Mouse (Mus musculus) naive thymus-derived CD4-positive, alpha-beta T cell, adult 5 months (primary cell): Measurements from ENCODE around the gene Olfr99. TPM values are rescaled to one million over a fixed set of nuclear protein-coding genes. Genes with fewer than 3 reads are reported as not detected.

Source experiments
- polyA plus RNA-seq: library from polyadenylated mRNA; unstranded; fragments of 100-300 nt; shearing (Covaris generic); gene quantifications from one replicate; pipeline ENCODE4 v1.2.1, GENCODE M21; 2017

Gene Olfr99
- polyA plus RNA-seq: 1.3 TPM

GRCm38 (mm10) chr17:37283360-37283759 is at the start of gene Olfr99:
Gene Olfr99, minus strand, starts transcription at chr17:37283460.

DNA sequence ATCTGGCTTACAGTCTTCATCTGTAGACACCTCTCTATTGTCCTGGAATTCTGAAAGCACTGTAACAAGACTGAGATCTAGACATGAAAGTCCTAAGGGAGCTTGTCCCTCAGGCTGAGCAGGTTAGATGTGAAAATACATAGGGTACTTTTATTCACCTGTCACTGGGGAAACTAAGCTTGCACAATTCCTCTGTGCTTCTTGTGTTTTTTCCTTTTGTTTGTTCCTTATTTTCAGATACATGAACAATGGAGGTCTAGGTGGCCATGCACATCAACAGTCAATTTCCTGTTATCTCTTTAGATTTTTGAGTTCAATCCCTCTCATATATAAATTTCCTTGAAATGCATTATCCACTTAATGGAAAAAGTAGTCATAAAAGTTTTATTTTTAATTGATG is 33.7 kb upstream of the Olfr99 start, which contains the start of gene Olfr102:
Olfr102 (minus strand) TSS at position 101 of the 400 bp plus-strand sequence.

GRCm38 (mm10) chr17:37304213-37304612 is 21.0 kb upstream of the Olfr99 start, which contains the start of gene Olfr101:
Gene Olfr101, minus strand, starts transcription at chr17:37304313.

DNA sequence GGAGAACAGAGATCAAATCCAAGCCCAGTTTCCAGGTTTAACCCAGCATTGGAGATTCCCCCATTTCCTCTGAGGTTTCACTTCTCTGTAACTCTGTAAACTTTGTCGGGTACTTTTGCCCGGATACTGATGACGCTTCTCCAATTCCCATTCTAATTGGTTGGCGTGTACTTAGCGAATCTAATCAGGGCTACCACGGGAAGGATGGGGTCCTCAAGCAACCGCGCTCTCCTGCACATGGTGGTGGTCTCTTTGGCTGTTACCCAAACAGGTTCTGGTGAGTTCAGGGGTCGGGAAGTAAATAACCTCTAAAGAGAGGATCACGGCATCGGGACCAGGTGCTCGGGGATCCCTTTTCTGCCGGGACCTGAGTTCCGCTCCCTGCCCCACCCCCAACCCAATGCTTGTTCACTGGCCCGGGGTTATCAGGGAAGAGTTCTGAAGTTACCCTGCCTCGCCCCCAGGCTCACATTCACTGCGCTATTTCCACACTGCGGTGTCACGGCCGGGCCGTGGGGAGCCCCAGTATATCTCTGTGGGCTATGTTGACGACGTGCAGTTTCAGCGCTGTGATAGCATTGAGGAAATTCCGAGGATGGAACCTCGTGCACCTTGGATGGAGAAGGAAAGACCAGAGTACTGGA is 13.1 kb downstream of the Olfr99 start, which contains the start of gene H2-M3:
H2-M3 (plus strand) TSS at position 163 of the 644 bp plus-strand sequence.

GRCm38 (mm10) chr17:37263626-37264025 is 19.6 kb downstream of the Olfr99 start, which contains the start of gene Olfr98:
Gene Olfr98, minus strand, starts transcription at chr17:37263749.

DNA sequence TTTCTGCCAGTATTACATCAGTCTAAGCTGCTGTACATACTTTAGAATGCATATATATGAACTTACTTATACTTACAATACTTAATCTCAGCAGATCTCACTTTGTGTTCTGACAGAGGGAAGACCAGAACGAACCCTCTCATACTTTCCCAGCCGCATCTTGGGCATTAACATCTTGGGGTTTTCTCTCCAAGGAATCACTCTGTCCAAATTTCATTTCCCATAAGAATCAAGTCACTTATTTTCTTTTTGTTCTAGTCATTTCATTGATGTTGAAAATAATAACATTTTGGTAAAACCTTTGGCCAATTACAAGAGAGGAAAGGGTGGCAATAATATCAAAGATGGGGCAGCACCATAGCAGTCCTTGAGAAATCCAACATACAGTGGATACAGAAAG is 46.0 kb downstream of the Olfr99 start, which contains the start of gene Olfr97:
Olfr97 (minus strand) TSS at position 101 of the 400 bp plus-strand sequence.

Other genes with a start within 250 kb of the Olfr99 start
- gene Gabbr1, start 237.5 kb downstream of the Olfr99 start, polyA plus RNA-seq: 15.7 TPM
- gene Olfr90, start 195.0 kb downstream of the Olfr99 start, polyA plus RNA-seq: 0.16 TPM
- not detected for gene Olfr91, start 185.2 kb downstream of the Olfr99 start, polyA plus RNA-seq
- not detected for gene Olfr92, start 163.4 kb downstream of the Olfr99 start, polyA plus RNA-seq
- not detected for gene Olfr93, start 122.0 kb downstream of the Olfr99 start, polyA plus RNA-seq
- gene Ubd, start 89.6 kb downstream of the Olfr99 start, polyA plus RNA-seq: not detected
- gene Olfr94, start 82.5 kb downstream of the Olfr99 start, polyA plus RNA-seq: not detected
- gene Olfr95, start 70.3 kb downstream of the Olfr99 start, polyA plus RNA-seq: not detected
- gene Olfr96, start 63.3 kb downstream of the Olfr99 start, polyA plus RNA-seq: not detected
- not detected for gene Olfr97, start 46.1 kb downstream of the Olfr99 start, polyA plus RNA-seq
- gene Olfr98, start 19.7 kb downstream of the Olfr99 start, polyA plus RNA-seq: not detected
- gene H2-M3, start 13.2 kb downstream of the Olfr99 start, polyA plus RNA-seq: 73.9 TPM
- not detected for gene Olfr101, start 20.9 kb upstream of the Olfr99 start, polyA plus RNA-seq
- 0.29 TPM for gene Olfr102, start 33.6 kb upstream of the Olfr99 start, polyA plus RNA-seq
- gene Olfr103, start 56.2 kb upstream of the Olfr99 start, polyA plus RNA-seq: not detected
- gene Olfr104-ps, start 76.1 kb upstream of the Olfr99 start, polyA plus RNA-seq: not detected
- not detected for gene Olfr105-ps, start 95.6 kb upstream of the Olfr99 start, polyA plus RNA-seq
- not detected for gene Olfr106-ps, start 106.9 kb upstream of the Olfr99 start, polyA plus RNA-seq
- gene Olfr107, start 115.8 kb upstream of the Olfr99 start, polyA plus RNA-seq: 0.12 TPM
- gene Olfr108, start 162.0 kb upstream of the Olfr99 start, polyA plus RNA-seq: not detected
- not detected for gene Olfr109, start 175.5 kb upstream of the Olfr99 start, polyA plus RNA-seq
- gene H2-M2, start 200.1 kb upstream of the Olfr99 start, polyA plus RNA-seq: not detected
- gene Olfr110, start 209.0 kb upstream of the Olfr99 start, polyA plus RNA-seq: not detected
- not detected for gene Olfr111, start 224.6 kb upstream of the Olfr99 start, polyA plus RNA-seq